8 mouse cellular contexts compared by ENCODE assay signal in genomic region chr10:79909092-79909922, GRCm38 (mm10). TPM values are rescaled to one million over a fixed set of nuclear protein-coding genes. Genes with fewer than 3 reads are reported as not detected.
A peak's percentile ranks its signal among the peaks of the same experiment; 100 is the strongest.
DNase-seq lines count a peak whose midpoint lies in the region; ATAC-seq lines count a peak whose summit lies in the region.
"Had no signal": no experiment of that assay in that cellular context is flagged by ENCODE, and none has a peak within 500 bp of the region (broad histone marks: within the 10 kb centered on the region; RNA-seq: fewer than 3 reads in every experiment).

No protein-coding gene starts in this region.

- peaks cover 58% of the 10 kb centered on the region for H3K36me3 ChIP-seq in kidney, embryonic 15.5 days

- peak overlapping the region; percentile 97 for H3K27ac ChIP-seq in kidney, embryonic 15.5 days

- H3K4me2 ChIP-seq in kidney, embryonic 15.5 days: peak overlapping the region; percentile 59

- peak overlapping the region; percentile 84; the same call in 1 of the 2 replicates for H3K9ac ChIP-seq in kidney, embryonic 15.5 days

- H3K4me3 ChIP-seq in kidney, embryonic 15.5 days (replicated peaks): peak overlapping the region; percentile 76

- no peaks in the 10 kb centered on the region for H3K27me3 ChIP-seq in kidney, embryonic 15.5 days

- 0 out of 2 replicates have a peak, but pooled peaks have one; percentile 34 for ATAC-seq in kidney, embryonic 15.5 days (replicated peaks; ENCODE audit: low FRiP score)

- peaks cover 27% of the 10 kb centered on the region for H3K4me1 ChIP-seq in kidney, embryonic 15.5 days

- peak; percentile 50 for DNase-seq in retina, adult 2 months (ENCODE audit: low read depth, low spot score)
- DNase-seq in retina, postnatal 1 day: no peak
- DNase-seq in c-Kit-positive CD71-positive TER-119-positive erythroid progenitor cells, embryonic 14.5 days (ENCODE audit: low spot score): peak; percentile 53
- peak; percentile 58 for DNase-seq in forelimb bud, embryonic 11.5 days (ENCODE audit: low read depth, low spot score)
- DNase-seq in lung, postnatal 36 days: peak; percentile 52
- DNase-seq in testis, postnatal 14 days (ENCODE audit: low spot score): peak; percentile 48

- WGBS in kidney, embryonic 15.5 days: 26% methylated on average over 14 of the region's 14 CpGs

- H3K9me3 ChIP-seq in kidney, embryonic 15.5 days (replicated peaks): no peaks in the 10 kb centered on the region

RNA-seq across cellular contexts. Expression of gene Med16, which starts 0.6 kb away (rescaled TPM):
- 59.6 and 70.7 TPM in 2 replicates for polyA plus RNA-seq in kidney, embryonic 15.5 days (2015; fragmentation: Nextera tagmentation; extraction: Ambion mirVana)

RNA-seq across cellular contexts. Expression of gene Gm26602, which starts 1.3 kb away (rescaled TPM):
- polyA plus RNA-seq in kidney, embryonic 15.5 days (2015; fragmentation: Nextera tagmentation; extraction: Ambion mirVana): 0.96 and 14.1 TPM in 2 replicates
- polyA plus RNA-seq: gonadal fat pad, adult 2 months had no signal

RNA-seq across cellular contexts. Expression of gene Kiss1r, which starts 7.5 kb away (rescaled TPM):
- 0.71 and 1.2 TPM in 2 replicates for polyA plus RNA-seq in kidney, embryonic 15.5 days (2015; fragmentation: Nextera tagmentation; extraction: Ambion mirVana)

RNA-seq across cellular contexts. Expression of gene R3hdm4, which starts 11.7 kb away (rescaled TPM):
- polyA plus RNA-seq in kidney, embryonic 15.5 days (2015; fragmentation: Nextera tagmentation; extraction: Ambion mirVana): 142 and 155 TPM in 2 replicates

RNA-seq across cellular contexts. Expression of gene Arid3a, which starts 17.5 kb away (rescaled TPM):
- 7.3 and 7.4 TPM in 2 replicates for polyA plus RNA-seq in kidney, embryonic 15.5 days (2015; fragmentation: Nextera tagmentation; extraction: Ambion mirVana)
